Mouse (Mus musculus) right cerebral cortex, postnatal 4 days (tissue): ENCODE data around the gene Adh7.

ENCODE experiments used
- DNase-seq: peaks from one replicate; pipeline ENCODE4 v3.0.0-alpha.2; 2022

Adh7 gene

DNA sequence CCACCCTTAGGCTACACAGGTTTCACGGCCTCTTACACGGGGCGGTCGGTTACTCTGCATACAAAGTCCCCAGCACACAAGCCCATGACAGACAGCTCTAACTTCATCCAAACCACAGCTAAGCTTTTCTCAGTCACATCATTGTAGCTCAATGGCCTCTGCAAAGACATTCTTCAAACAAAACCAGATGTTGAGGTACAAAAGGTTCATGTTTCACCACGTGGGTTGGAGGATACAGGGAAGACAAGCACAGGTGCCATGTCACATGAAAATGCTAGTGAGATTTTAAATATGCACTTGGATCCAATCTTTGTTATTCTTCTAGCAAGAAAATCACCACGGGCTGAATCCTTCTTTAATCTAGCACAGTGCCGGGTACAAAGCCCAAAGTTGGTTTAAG lies 7.8 kb downstream of the Adh7 start:
- no peak for DNase-seq

- no peak for DNase-seq
These were observed 8.3 kb downstream of the Adh7 start for GRCm38 (mm10) chr3:138225853-138226252.

- no peak for DNase-seq
These were observed 8.9 kb downstream of the Adh7 start for GRCm38 (mm10) chr3:138226476-138226875.

- DNase-seq = no peak
These were observed 9.5 kb downstream of the Adh7 start for GRCm38 (mm10) chr3:138227082-138227481.

DNA sequence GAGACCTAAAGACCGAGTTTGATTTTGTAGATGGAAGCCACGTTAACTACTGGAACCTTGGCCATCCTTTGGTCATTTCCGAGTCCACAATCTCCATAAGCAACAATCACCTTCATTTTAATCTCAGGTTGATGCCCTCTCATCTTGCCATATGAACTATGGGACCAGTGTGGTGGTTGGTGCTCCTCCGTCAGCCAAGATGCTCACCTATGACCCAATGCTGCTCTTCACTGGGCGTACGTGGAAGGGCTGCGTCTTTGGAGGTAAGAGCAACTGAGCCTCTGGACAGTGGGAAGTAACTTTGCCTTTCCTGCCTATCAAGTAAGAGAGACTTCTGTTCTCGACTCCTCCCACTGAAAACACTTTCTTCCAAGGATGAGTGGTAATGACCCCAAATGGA lies 10.2 kb downstream of the Adh7 start:
- DNase-seq = no peak

DNA sequence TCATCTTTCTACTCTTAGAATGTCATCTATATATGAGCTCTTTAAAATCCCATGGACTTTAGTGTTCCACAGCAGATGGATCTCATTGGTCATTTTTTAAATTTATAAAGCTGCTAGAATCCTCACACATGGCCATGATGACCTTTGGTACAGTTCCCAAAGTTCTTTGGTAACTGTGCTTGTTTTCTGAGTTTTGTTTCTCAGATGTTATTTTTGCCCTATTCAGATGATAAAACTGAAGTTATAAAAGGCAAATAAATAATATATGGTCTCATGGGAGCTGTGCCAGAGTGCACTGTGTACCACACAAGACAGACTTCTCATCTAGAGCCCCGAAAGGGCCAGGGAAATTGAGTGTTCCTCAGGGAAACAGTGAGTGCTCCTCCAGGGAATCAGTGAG lies 11.9 kb downstream of the Adh7 start:
- no peak for DNase-seq

GRCm38 (mm10) chr3:138230266-138230665 lies 12.7 kb downstream of the Adh7 start:
- DNase-seq = no peak

- DNase-seq = no peak
These were observed 14.0 kb downstream of the Adh7 start for GRCm38 (mm10) chr3:138231531-138231930.

DNA sequence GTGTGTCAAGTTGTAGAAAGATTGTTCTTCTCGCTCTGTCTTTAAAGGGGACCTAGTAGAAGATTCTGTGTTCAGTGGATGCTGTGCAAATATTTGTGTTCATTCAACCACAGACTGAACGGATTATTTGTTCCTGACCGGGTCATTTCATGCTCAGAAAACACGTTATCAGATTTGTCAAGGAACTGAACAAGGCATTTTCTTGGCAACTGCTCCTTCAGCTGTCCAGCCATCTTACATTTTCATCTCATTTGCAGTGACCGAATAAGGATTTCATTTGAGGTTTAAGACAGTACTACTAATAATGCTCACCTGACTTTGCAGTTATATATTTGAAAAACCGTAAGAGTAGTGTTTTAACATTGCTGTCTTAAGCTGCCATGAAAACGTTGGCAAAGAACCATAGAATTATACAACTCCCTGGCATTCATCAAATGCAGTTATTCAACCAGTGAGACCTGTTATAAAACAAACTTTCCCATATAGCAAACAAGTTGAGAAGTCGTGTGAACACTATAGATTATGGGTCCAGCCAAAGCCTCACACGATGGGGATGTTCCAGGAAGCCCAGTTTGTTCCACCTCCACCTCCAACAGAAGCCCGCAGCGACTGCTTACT lies 19.1 kb downstream of the Adh7 start:
- DNase-seq = no peak

DNA sequence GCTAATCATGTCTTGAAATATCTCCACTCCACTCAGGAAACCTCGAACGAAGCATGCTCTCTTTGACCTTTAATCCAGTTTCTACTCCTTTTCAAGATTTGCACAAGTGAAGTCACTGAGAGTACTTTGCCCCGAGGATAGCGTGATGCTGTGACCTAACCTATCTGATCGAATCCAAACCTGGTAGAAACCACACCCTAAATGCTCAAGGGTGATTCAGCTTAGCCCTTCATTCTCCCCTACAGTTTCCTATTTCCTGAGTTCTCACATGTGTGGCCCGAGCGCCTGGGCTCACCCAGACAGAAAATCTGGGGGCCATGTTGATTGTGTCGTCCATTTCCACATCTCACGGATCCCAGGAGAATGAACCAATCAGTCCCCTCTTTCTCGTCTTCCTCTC lies 20.5 kb downstream of the Adh7 start:
- DNase-seq = no peak

DNA sequence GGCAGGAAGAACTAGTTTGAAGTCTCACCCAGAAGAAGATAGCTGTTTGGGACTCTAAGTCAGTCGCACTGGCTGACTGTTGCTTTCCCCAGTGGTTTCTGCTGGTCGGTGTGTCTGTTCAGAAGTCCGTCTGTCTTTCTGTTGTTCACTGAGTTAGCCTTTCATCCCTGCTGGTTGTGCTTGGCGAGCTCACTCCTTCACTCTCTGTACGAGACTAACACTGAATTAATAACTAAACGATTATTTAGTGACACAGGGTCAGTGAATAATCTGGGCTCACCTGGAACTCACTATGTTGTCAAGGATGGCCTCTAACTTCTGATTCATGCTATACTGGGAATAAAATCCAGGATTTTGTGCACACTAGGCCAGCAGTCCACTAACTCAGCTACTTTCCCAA lies 21.9 kb downstream of the Adh7 start:
- no peak for DNase-seq

DNA sequence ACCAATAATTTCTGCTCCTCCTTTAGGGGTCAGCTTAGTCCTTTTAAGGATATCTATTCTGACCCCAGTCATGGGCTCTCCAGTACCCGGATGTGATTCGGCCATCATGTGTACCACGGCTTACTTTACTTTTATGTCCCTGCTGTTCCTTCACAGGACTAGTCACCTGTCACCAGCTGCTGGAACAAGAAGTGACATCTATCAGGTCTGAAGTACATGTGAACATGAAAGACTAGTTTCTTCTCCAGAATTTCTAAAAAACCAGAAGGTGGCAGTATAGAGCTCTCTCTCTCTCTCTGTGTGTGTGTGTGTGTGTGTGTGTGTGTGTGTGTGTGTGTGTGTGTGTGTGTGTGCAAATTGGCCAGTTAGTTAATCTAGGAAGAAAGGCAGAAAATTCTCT lies 22.9 kb downstream of the Adh7 start:
- no peak for DNase-seq

DNA sequence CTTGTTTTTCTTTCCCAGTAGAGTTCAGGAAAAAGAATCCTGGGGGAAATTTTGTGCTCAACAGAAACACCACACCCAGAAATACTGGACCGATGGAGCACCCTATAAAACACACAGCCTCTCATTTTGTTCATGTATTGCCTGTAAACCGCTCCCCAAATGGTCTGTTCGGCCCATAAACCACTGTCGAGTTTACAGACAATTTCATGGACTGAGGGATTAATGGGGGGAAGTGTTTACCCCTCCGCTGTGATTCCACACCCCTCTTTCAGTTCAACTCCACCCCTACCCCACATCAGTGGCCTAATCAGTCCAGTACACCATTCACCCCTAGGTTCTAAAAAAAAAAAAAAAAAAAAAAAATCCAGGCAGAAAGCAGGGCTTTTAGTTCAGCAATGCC lies 23.4 kb downstream of the Adh7 start:
- DNase-seq = no peak

GRCm38 (mm10) chr3:138241371-138241770 lies 23.8 kb downstream of the Adh7 start:
- no peak for DNase-seq

DNA sequence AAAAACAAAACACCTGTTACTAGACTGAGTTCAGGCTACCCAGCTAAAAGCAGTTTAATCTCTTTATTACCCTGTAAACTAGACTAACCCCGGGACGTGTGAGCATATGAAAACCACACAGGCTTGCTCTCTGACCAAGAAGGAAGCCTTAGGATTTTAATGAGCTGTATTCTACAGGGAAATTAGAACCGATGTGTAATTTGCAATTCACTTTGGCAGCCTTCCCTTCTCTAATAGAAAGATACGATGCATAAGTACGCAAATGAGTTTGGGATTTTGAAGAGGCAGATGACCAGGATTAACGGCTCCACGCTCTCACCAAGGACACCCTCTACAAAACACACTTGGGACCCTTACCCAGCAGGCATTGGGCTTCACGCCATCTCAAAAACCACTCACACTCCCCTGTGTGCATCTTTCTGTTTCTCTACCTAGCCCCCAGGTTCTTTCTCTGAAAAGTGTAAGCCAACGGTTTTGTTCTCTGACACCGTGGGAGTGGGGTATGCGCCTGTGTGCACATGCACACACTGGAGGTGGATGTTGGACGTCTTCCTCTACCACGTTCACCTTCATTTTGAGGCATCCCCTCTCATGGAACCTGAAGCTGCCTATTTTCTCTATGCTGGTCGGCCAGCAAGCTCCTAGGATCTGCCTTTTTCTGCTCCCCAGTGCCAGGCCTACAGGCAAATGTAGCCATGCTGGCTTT lies 24.6 kb downstream of the Adh7 start:
- DNase-seq = no peak

DNA sequence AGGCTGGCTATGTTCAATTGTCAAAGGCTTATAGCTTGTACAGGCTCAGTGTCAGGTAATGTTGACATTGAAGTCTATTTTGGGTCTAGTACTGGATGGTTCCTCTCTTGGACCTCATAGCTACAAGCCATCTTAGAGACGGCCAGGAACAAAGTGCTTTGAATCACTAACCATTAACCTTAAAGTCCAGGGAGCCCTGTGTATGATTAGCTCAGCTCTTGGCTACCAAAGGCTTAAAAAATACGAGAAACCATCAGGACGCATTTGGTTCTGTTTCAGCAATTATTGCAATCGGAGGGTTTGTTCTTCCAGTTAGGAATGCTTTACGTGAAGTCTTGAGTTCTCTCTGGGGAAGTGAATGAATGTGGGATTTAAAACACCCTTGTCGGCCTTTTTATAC lies 25.4 kb downstream of the Adh7 start:
- DNase-seq = no peak

- DNase-seq = no peak
These were observed 26.8 kb downstream of the Adh7 start for GRCm38 (mm10) chr3:138244338-138244874.

DNA sequence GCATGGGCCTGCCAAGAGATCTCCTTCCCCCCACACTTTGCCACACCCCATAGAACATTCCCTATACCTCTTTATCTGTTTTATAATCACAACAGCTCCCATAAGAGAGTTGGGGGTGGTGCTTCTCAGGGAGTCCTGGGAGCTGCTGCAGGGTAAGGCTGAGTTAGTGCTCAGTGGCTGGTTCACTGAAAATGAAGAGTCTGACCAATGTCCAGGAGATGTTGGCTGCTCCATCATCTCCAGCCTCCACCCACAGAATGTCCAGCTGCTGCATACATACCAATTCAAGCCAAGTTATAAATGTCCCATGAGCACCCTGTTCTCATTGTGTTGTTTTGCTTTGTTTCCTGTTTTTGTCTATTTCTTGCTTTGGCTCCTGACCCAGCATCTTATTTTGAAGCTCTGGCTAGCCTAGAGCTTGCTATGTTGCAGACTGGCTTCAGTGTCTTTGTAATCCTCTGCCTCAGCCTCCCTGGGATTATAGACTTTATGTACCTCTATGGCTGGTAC lies 29.0 kb downstream of the Adh7 start:
- DNase-seq = no peak

DNA sequence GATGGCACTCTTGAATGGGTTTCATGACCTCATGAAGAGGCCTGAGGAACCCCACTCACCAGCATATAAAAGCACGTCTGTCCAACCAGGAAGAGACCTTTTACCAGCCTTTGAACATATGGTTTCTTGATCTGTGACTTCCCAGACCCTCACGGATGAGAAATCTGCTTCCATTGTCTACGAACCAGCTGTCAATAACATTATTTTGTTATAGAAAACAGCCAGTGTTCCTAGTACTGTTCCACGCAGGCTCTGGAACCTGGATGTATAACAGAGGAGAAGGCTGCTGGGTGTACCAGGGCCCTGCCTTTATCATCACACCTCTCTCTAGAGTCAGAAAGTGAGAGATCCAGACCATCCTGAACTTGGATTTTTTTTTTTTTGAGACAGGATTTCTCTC lies 29.7 kb downstream of the Adh7 start:
- DNase-seq = no peak

- no peak for DNase-seq
These were observed 30.5 kb downstream of the Adh7 start for GRCm38 (mm10) chr3:138248011-138248410.

GRCm38 (mm10) chr3:138248746-138249145 lies 31.2 kb downstream of the Adh7 start:
- DNase-seq = no peak

DNA sequence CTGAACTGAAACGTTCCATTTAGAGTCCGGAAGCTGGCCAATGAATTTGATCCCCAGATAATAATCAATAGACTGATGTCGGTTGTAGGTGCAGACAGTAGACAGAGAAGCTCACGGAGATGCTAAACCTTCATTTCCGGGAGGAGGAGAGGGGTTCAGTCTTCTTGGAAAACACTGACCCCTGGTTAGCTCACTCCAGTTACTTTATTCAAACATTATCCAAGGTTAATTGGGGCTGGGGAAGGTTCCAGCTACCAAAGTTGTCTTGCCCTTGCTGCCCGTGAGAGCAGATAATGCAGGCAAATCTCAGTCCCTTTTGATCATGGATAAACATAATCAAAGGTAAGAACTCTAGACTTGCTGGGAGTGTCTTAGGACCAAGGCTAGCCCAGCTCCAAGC lies 33.6 kb downstream of the Adh7 start:
- DNase-seq = no peak

- no peak for DNase-seq
These were observed 36.6 kb downstream of the Adh7 start for GRCm38 (mm10) chr3:138254205-138254604.

GRCm38 (mm10) chr3:138255366-138255765 lies 37.8 kb downstream of the Adh7 start:
- DNase-seq = no peak
